Mouse (Mus musculus) forebrain, embryonic 13.5 days (tissue): ENCODE data around the gene Gucy1b1. TPM values are rescaled to one million over a fixed set of nuclear protein-coding genes. Genes with fewer than 3 reads are reported as not detected.

ENCODE experiments used
- ATAC-seq: fragments of 200-750 bp; cut with Nextera tagmentation; 2 replicates; pipeline ENCODE4 v1.8.0; 2017
- H3K27ac ChIP-seq: fragments of 300-500 bp; sonication (generic); 2 replicates; pipeline ENCODE4 v1.5.1; 2015; ENCODE audit warnings: inconsistent platforms, mild to moderate bottlenecking, moderate library complexity
- H3K27me3 ChIP-seq: fragments of 300-500 bp; sonication (generic); 2 replicates; pipeline ENCODE4 v1.6.1; 2015; ENCODE audit warnings: mild to moderate bottlenecking, inconsistent platforms
- H3K36me3 ChIP-seq: fragments of 300-500 bp; sonication (generic); 2 replicates; pipeline ENCODE4 v1.6.1; 2015; ENCODE audit warnings: mild to moderate bottlenecking, inconsistent platforms; ENCODE audit not compliant: poor library complexity, severe bottlenecking
- H3K4me1 ChIP-seq: fragments of 300-500 bp; sonication (generic); 2 replicates; pipeline ENCODE4 v1.6.1; 2015; ENCODE audit warnings: inconsistent platforms
- H3K4me2 ChIP-seq: fragments of 300-500 bp; sonication (generic); 2 replicates; pipeline ENCODE4 v1.6.1; 2015; ENCODE audit warnings: inconsistent platforms, mild to moderate bottlenecking, moderate library complexity
- H3K4me3 ChIP-seq: fragments of 300-500 bp; sonication (generic); 2 replicates; pipeline ENCODE4 v1.5.1; 2015; ENCODE audit warnings: mild to moderate bottlenecking, inconsistent platforms
- H3K9ac ChIP-seq: fragments of 300-500 bp; sonication (generic); 2 replicates; pipeline ENCODE4 v1.6.1; 2015; ENCODE audit warnings: mild to moderate bottlenecking, inconsistent platforms
- H3K9me3 ChIP-seq: fragments of 300-500 bp; sonication (generic); replicated peaks from 2 replicates; pipeline ENCODE4 v1.6.1; 2016; ENCODE audit warnings: inconsistent platforms
- whole genome bisulfite sequencing: fragments of 180-500 bp; shearing (Covaris S2); methylation state at CpG from one replicate; pipeline ENCODE4 v1.1.7; 2015; 5-methylcytosine and 5-hydroxymethylcytosine counted together
- microRNA-seq: library from miRNA; unstranded; fragments of <30 nt; microRNA quantifications from one replicate; pipeline ENCODE4, GENCODE M21; 2016
- polyA plus RNA-seq: library from polyadenylated mRNA; unstranded; fragments of >200 nt; fragmentation: Nextera tagmentation; extraction: Ambion mirVana; gene quantifications from 2 replicates; pipeline ENCODE4 v1.2.1, GENCODE M21; 2015

Gene Gucy1b1
- polyA plus RNA-seq, 1 experiment from 2014 or later, result 23.5 TPM

DNA sequence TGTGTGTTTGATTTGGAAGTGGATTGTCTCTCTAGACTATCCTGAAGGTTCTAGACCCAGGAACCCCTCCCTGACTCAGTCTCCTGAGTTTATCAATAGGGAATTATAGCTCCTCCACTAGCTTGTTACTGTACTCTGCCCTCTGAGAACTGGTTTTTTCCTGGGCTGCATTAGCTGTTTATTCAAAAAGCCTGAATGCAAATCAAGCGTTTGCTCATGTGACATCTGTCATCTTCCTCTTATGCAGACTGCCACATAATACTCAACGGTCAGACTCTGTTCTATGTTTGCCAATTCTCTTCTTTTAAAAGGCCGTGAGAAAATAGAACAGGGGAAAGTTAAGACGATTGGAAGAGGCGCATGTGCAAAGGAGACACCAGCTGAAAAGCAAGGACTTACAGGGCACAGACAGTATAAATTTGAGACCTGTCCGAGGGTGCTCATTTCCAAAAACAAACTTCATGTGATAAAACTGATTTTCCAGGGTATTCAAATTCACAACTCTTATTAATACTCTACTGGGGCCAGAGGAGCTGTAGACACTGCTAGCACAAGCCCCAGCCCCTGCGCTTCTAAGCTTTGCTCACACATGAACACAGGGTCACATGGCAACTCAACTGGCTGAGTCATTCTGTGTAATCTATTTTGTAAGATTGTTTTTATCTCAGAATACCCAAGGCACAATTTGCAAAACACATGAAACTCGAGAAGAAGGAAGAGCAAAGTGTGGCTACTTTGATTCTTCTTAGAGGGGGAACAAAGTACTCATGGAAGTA is 91.2 kb downstream of the Gucy1b1 start:
- no peak overlapping the region for H3K4me3 ChIP-seq
- peaks cover 4% of the 10 kb centered on the region; the same call in 1 of the 2 replicates for H3K4me1 ChIP-seq
- no peaks in the 10 kb centered on the region for H3K27me3 ChIP-seq
- 79% methylated on average over 8 of the region's 8 CpGs for WGBS
- ATAC-seq, result no peak
- no peaks in the 10 kb centered on the region for H3K36me3 ChIP-seq
- H3K9ac ChIP-seq, result no peak overlapping the region
- no peak overlapping the region for H3K4me2 ChIP-seq
- no peak overlapping the region for H3K27ac ChIP-seq
- no peaks in the 10 kb centered on the region for H3K9me3 ChIP-seq

Small RNA genes within 50 kb of the gene (microRNA-seq; reads per million reads assigned to microRNA genes)
- gene Mir7010, result not detected

Other genes starting within 250 kb of the Gucy1b1 start
- 8.1 and 8.5 TPM in 2 replicates for gene Ctso, start 142.1 kb downstream of the Gucy1b1 start, polyA plus RNA-seq
- gene Tdo2, start 98.5 kb downstream of the Gucy1b1 start, polyA plus RNA-seq, result 0.19 and 0.77 TPM in 2 replicates
- gene Asic5, start 92.4 kb downstream of the Gucy1b1 start, polyA plus RNA-seq, result not detected in 2 replicates
- 15.3 and 17.4 TPM in 2 replicates for gene Gucy1a1, start 71.1 kb upstream of the Gucy1b1 start, polyA plus RNA-seq